Mouse (Mus musculus) c-Kit-positive CD71-negative TER-119-negative erythroid progenitor cells, embryonic 14.5 days (primary cell): Measurements from ENCODE around the gene Olfr1205.

Experiments
- DNase-seq: peaks from one replicate; pipeline ENCODE4 v3.0.0-alpha.2; 2013; ENCODE audit warnings: low read depth

The Olfr1205 gene

GRCm38 (mm10) chr2:88829437-88829836 is at the start of gene Olfr1205:
Gene Olfr1205 (plus strand): TSS chr2:88829737.
- DNase-seq: no peak

- no peak for DNase-seq
Observed at GRCm38 (mm10) chr2:88792736-88793135, 36.8 kb upstream of the Olfr1205 start, which contains the start of gene Olfr1201. Gene Olfr1201 (plus strand): TSS chr2:88793036.

GRCm38 (mm10) chr2:88814196-88814595 is 15.3 kb upstream of the Olfr1205 start, which contains the start of gene Olfr1202:
Gene Olfr1202 (plus strand): TSS chr2:88814496.
- DNase-seq: no peak

- DNase-seq: no peak
Observed at GRCm38 (mm10) chr2:88838477-88838876, 8.9 kb downstream of the Olfr1205 start.

- no peak for DNase-seq
Observed at GRCm38 (mm10) chr2:88848992-88849391, 19.5 kb downstream of the Olfr1205 start, which contains the start of gene Olfr1204. Gene Olfr1204 (plus strand): TSS chr2:88849292.

- DNase-seq: no peak
Observed at GRCm38 (mm10) chr2:88862931-88863330, 33.4 kb downstream of the Olfr1205 start, which contains the start of gene Olfr1206. Gene Olfr1206 (plus strand): TSS chr2:88863231.
